Mouse (Mus musculus): ENCODE measurements at regions not wholly inside any gene's neighbourhood (a gene's known extent, or its start where the extent isn't known, plus 50 kb on each side); places are given as distances from the start of the nearest gene placed in this dataset.
"Not testable (repeated sequence)": the region's sequence is repeated elsewhere in the genome, so short reads cannot be mapped to it uniquely, and the experiment has no call there.

GRCm38 (mm10) chr12:20802027-20802426 is 188.2 kb upstream of the Asap2 start:
- not testable (repeated sequence) for DNase-seq (ENCODE audit: low spot score in 2 of 2)

- not testable (repeated sequence) for DNase-seq (ENCODE audit: low spot score in 2 of 2)
Observed at GRCm38 (mm10) chr12:20805466-20805865, 184.8 kb upstream of the Asap2 start.

GRCm38 (mm10) chr12:20806681-20807080 is 183.6 kb upstream of the Asap2 start:
- no peak for DNase-seq (ENCODE audit: low spot score in 2 of 2)

GRCm38 (mm10) chr12:20813836-20814235 is 176.4 kb upstream of the Asap2 start:
- DNase-seq (ENCODE audit: low spot score in 2 of 2) = not testable (repeated sequence)

- peak in 1 of 2 experiments; percentile 24 for DNase-seq (ENCODE audit: low spot score in 2 of 2)
Observed at GRCm38 (mm10) chr12:20815121-20815520, 175.1 kb upstream of the Asap2 start.

- DNase-seq (ENCODE audit: low spot score in 2 of 2) = peak; percentile 42 to 71
Observed at GRCm38 (mm10) chr12:20815599-20815998, 174.7 kb upstream of the Asap2 start.

GRCm38 (mm10) chr12:20843661-20844320 is 146.5 kb upstream of the Asap2 start:
- not testable (repeated sequence) for DNase-seq (ENCODE audit: low spot score in 2 of 2)

- peak in 1 of 2 experiments; percentile 15 for DNase-seq (ENCODE audit: low spot score in 2 of 2)
Observed at GRCm38 (mm10) chr12:20844873-20845272, 145.4 kb upstream of the Asap2 start.

- DNase-seq (ENCODE audit: low spot score in 2 of 2) = no peak
Observed at GRCm38 (mm10) chr12:20845297-20845696, 145.0 kb upstream of the Asap2 start.

- not testable (repeated sequence) for DNase-seq (ENCODE audit: low spot score in 2 of 2)
Observed at GRCm38 (mm10) chr12:20884104-20884503, 106.2 kb upstream of the Asap2 start.

GRCm38 (mm10) chr12:20920653-20921397 is 69.4 kb upstream of the Asap2 start:
- DNase-seq (ENCODE audit: low spot score in 2 of 2) = peak; percentile 54 to 62

GRCm38 (mm10) chr12:20921398-20922023 is 68.7 kb upstream of the Asap2 start:
- DNase-seq (ENCODE audit: low spot score in 2 of 2) = not testable (repeated sequence)

- not testable (repeated sequence) for DNase-seq (ENCODE audit: low spot score in 2 of 2)
Observed at GRCm38 (mm10) chr12:20928966-20929365, 61.3 kb upstream of the Asap2 start.
